Comparison of ENCODE assay signal across 25 mouse cellular contexts in genomic region chr1:88707536-88707935, GRCm38 (mm10). TPM values are rescaled to one million over a fixed set of nuclear protein-coding genes. Genes with fewer than 3 reads are reported as not detected.
DNase-seq lines count a peak whose midpoint lies in the region; ATAC-seq and TF ChIP-seq lines count a peak whose summit lies in the region.
"Had no signal": no experiment of that assay in that cellular context is flagged by ENCODE, and none has a peak within 500 bp of the region (broad histone marks: within the 10 kb centered on the region; RNA-seq: fewer than 3 reads in every experiment).

No protein-coding gene starts in this region.

- H3K36me3 ChIP-seq in hindbrain, postnatal 0 days (ENCODE audit: insufficient read depth, low read length): no peaks in the 10 kb centered on the region
- H3K36me3 ChIP-seq in hindbrain, embryonic 13.5 days: no peaks in the 10 kb centered on the region
- no peaks in the 10 kb centered on the region for H3K36me3 ChIP-seq in midbrain, postnatal 0 days (ENCODE audit: insufficient read depth, low read length)
- H3K36me3 ChIP-seq in midbrain, embryonic 13.5 days: no peaks in the 10 kb centered on the region
- H3K36me3 ChIP-seq: embryonic facial prominence, embryonic 12.5 days; midbrain, embryonic 15.5 days; neural tube, embryonic 13.5 days had no signal

- no peak for TF ChIP-seq CTCF in hindbrain, postnatal 0 days (IDR thresholded peaks at IDR 0.05; ENCODE audit: low read depth)
- TF ChIP-seq CTCF in midbrain, postnatal 0 days (IDR thresholded peaks at IDR 0.05): no peak

- no peak overlapping the region for H3K27ac ChIP-seq in hindbrain, postnatal 0 days
- H3K27ac ChIP-seq in hindbrain, embryonic 13.5 days: no peak overlapping the region
- H3K27ac ChIP-seq in midbrain, postnatal 0 days (ENCODE audit: low read depth, low read length): no peak overlapping the region
- H3K27ac ChIP-seq in midbrain, embryonic 13.5 days: no peak overlapping the region
- H3K27ac ChIP-seq: embryonic facial prominence, embryonic 12.5 days; neural tube, embryonic 13.5 days had no signal

- no peak overlapping the region for H3K4me2 ChIP-seq in hindbrain, postnatal 0 days (ENCODE audit: low read depth, low read length)
- H3K4me2 ChIP-seq in hindbrain, embryonic 13.5 days: no peak overlapping the region
- no peak overlapping the region for H3K4me2 ChIP-seq in midbrain, postnatal 0 days (ENCODE audit: low read depth, low read length, poor library complexity, severe bottlenecking)
- H3K4me2 ChIP-seq in midbrain, embryonic 13.5 days (replicated peaks): no peak overlapping the region
- H3K4me2 ChIP-seq: embryonic facial prominence, embryonic 12.5 days; heart, embryonic 11.5 days; liver, embryonic 11.5 days; midbrain, embryonic 15.5 days; neural tube, embryonic 13.5 days had no signal

- H3K4me1 ChIP-seq in hindbrain, postnatal 0 days (ENCODE audit: insufficient read depth, low read length): peaks cover 10% of the 10 kb centered on the region
- peaks cover 28% of the 10 kb centered on the region for H3K4me1 ChIP-seq in hindbrain, embryonic 13.5 days (replicated peaks)
- peaks cover 6% of the 10 kb centered on the region; the same call in 1 of the 2 replicates for H3K4me1 ChIP-seq in midbrain, postnatal 0 days (ENCODE audit: insufficient read depth, low read length)
- H3K4me1 ChIP-seq in midbrain, embryonic 13.5 days (replicated peaks): peaks cover 28% of the 10 kb centered on the region

- H3K27me3 ChIP-seq in hindbrain, postnatal 0 days (ENCODE audit: insufficient read depth, low read length): no peaks in the 10 kb centered on the region
- H3K27me3 ChIP-seq in hindbrain, embryonic 13.5 days: 0 out of 2 replicates have a peak, but pooled peaks cover 5% of the 10 kb centered on the region
- H3K27me3 ChIP-seq in midbrain, postnatal 0 days (ENCODE audit: insufficient read depth, low read length): no peaks in the 10 kb centered on the region
- peaks cover 10% of the 10 kb centered on the region; the same call in 1 of the 2 replicates for H3K27me3 ChIP-seq in midbrain, embryonic 13.5 days
- H3K27me3 ChIP-seq: embryonic facial prominence, embryonic 12.5 days; midbrain, embryonic 15.5 days; neural tube, embryonic 13.5 days had no signal

- ATAC-seq in CD4-positive, CD25-positive, alpha-beta regulatory T cell, adult 4 months: no peak
- ATAC-seq in hindbrain, postnatal 0 days: no peak
- ATAC-seq in hindbrain, embryonic 13.5 days (ENCODE audit: low FRiP score): no peak
- ATAC-seq in midbrain, postnatal 0 days (ENCODE audit: low FRiP score): no peak
- no peak for ATAC-seq in midbrain, embryonic 13.5 days
- ATAC-seq: forebrain, embryonic 16.5 days; liver, postnatal 0 days; midbrain, embryonic 15.5 days had no signal

- peak; percentile 7 for DNase-seq in CD4-positive, CD25-positive, alpha-beta regulatory T cell, adult 2 months (ENCODE audit: low read depth, low spot score)
- DNase-seq in hindbrain, postnatal 0 days (ENCODE audit: low spot score): peak; percentile 15
- peak; percentile 34 for DNase-seq in midbrain, postnatal 0 days (ENCODE audit: low spot score)
- DNase-seq in testis, postnatal 14 days (ENCODE audit: low spot score): peak; percentile 45
- no peak for DNase-seq in gastrocnemius, postnatal 4 days (ENCODE audit: low spot score in 2 of 2)
- DNase-seq: adrenal gland, postnatal 25 days; cerebellum, adult 9-11 months; gastrocnemius, postnatal 10 days; heart, adult 11 months; kidney, adult 2 months; kidney, postnatal 10 days; layer of hippocampus, postnatal 36 days; liver, postnatal 0 days had no signal

- no peak overlapping the region for H3K4me3 ChIP-seq in hindbrain, postnatal 0 days (ENCODE audit: low read length)
- no peak overlapping the region for H3K4me3 ChIP-seq in hindbrain, embryonic 13.5 days
- no peak overlapping the region for H3K4me3 ChIP-seq in midbrain, postnatal 0 days (ENCODE audit: low read depth, low read length)
- no peak overlapping the region for H3K4me3 ChIP-seq in midbrain, embryonic 13.5 days (replicated peaks)
- H3K4me3 ChIP-seq: embryonic facial prominence, embryonic 12.5 days; erythroblast, embryonic 14.5 days; megakaryocyte, embryonic 14.5 days; midbrain, embryonic 15.5 days; myocyte; neural tube, embryonic 13.5 days had no signal

- H3K9me3 ChIP-seq in hindbrain, postnatal 0 days (ENCODE audit: low read length): no peaks in the 10 kb centered on the region
- H3K9me3 ChIP-seq in hindbrain, embryonic 13.5 days: no peaks in the 10 kb centered on the region
- H3K9me3 ChIP-seq in midbrain, postnatal 0 days (ENCODE audit: low read length): no peaks in the 10 kb centered on the region
- no peaks in the 10 kb centered on the region for H3K9me3 ChIP-seq in midbrain, embryonic 13.5 days
- H3K9me3 ChIP-seq: embryonic facial prominence, embryonic 12.5 days; megakaryocyte, embryonic 14.5 days; midbrain, embryonic 15.5 days; neural tube, embryonic 13.5 days had no signal

- WGBS in hindbrain, postnatal 0 days: 35% methylated on average over 6 of the region's 6 CpGs
- WGBS in hindbrain, embryonic 13.5 days: 25% methylated on average over 6 of the region's 6 CpGs
- WGBS in midbrain, postnatal 0 days: 27% methylated on average over 6 of the region's 6 CpGs
- WGBS in midbrain, embryonic 13.5 days: 26% methylated on average over 6 of the region's 6 CpGs

- H3K9ac ChIP-seq in hindbrain, postnatal 0 days (replicated peaks; ENCODE audit: low read length): no peak overlapping the region
- H3K9ac ChIP-seq in hindbrain, embryonic 13.5 days: no peak overlapping the region
- no peak overlapping the region for H3K9ac ChIP-seq in midbrain, postnatal 0 days (replicated peaks; ENCODE audit: low read length, poor library complexity, severe bottlenecking)
- no peak overlapping the region for H3K9ac ChIP-seq in midbrain, embryonic 13.5 days (replicated peaks)
- H3K9ac ChIP-seq: embryonic facial prominence, embryonic 12.5 days; liver, postnatal 0 days; midbrain, embryonic 15.5 days; neural tube, embryonic 13.5 days had no signal

RNA-seq across cellular contexts. Expression of gene Arl4c, which starts 5.5 kb away (rescaled TPM):
- polyA plus RNA-seq in CD4-positive, CD25-positive, alpha-beta regulatory T cell, adult 4 months (2017; shearing (Covaris generic)): 10 to 100 TPM; 16.0 to 19.4 TPM
- total RNA-seq in hindbrain, postnatal 0 days (2014; rRNA removed): 69.3 and 83.8 TPM in 2 replicates
- polyA plus RNA-seq in hindbrain, postnatal 0 days (2015; fragmentation: Nextera tagmentation; extraction: Ambion mirVana): 33.4 and 34.7 TPM in 2 replicates
- 41.3 and 42.8 TPM in 2 replicates for polyA plus RNA-seq in hindbrain, embryonic 13.5 days (2015; fragmentation: Nextera tagmentation; extraction: Ambion mirVana)
- 101 and 115 TPM in 2 replicates for total RNA-seq in midbrain, postnatal 0 days (2014; rRNA removed)
- 44.4 and 47.4 TPM in 2 replicates for polyA plus RNA-seq in midbrain, postnatal 0 days (2015; fragmentation: Nextera tagmentation; extraction: Ambion mirVana)
- polyA plus RNA-seq in midbrain, embryonic 13.5 days (2015; fragmentation: Nextera tagmentation; extraction: Ambion mirVana): 45.6 and 47.7 TPM in 2 replicates
- total RNA-seq in gastrocnemius, postnatal 4 days (2021): 1 to 10 TPM; 7.1 to 7.6 TPM

Comparison
In these comparisons a context has a peak if more than half of its experiments do, and no peak if none do; other contexts are left out.
1. DNase-seq: peak in CD4-positive, CD25-positive, alpha-beta regulatory T cell, adult 2 months (single experiment), hindbrain, postnatal 0 days (single experiment), midbrain, postnatal 0 days (single experiment) and testis, postnatal 14 days (single experiment); none in gastrocnemius, postnatal 4 days (0 of 2).